Mouse (Mus musculus) kidney, embryonic 14.5 days (tissue): Measurements from ENCODE around the gene Enox1. TPM values are rescaled to one million over a fixed set of nuclear protein-coding genes. Genes with fewer than 3 reads are reported as not detected.

Source experiments
- ATAC-seq: fragments of 200-750 bp; cut with Nextera tagmentation; 2 replicates; pipeline ENCODE4 v1.8.0; 2017; ENCODE audit warnings: moderate number of reproducible peaks, mild to moderate bottlenecking, moderate TSS enrichment, moderate library complexity; ENCODE audit not compliant: low FRiP score, low TSS enrichment
- H3K27ac ChIP-seq: fragments of 300-500 bp; sonication (generic); 2 replicates; pipeline ENCODE4 v1.5.1; 2014; ENCODE audit warnings: low read depth, mild to moderate bottlenecking, low read length, moderate library complexity, mixed read lengths
- H3K27me3 ChIP-seq: fragments of 300-500 bp; sonication (generic); 2 replicates; pipeline ENCODE4 v1.6.1; 2014; ENCODE audit warnings: mild to moderate bottlenecking, low read length; ENCODE audit not compliant: control insufficient read depth, insufficient read depth
- H3K36me3 ChIP-seq: fragments of 300-500 bp; sonication (generic); 2 replicates; pipeline ENCODE4 v1.6.1; 2014; ENCODE audit warnings: low read length, mixed read lengths; ENCODE audit not compliant: control insufficient read depth, insufficient read depth
- H3K4me1 ChIP-seq: fragments of 300-500 bp; sonication (generic); 2 replicates; pipeline ENCODE4 v1.6.1; 2014; ENCODE audit warnings: low read length, mixed read lengths; ENCODE audit not compliant: control insufficient read depth, insufficient read depth
- H3K4me2 ChIP-seq: fragments of 300-500 bp; sonication (generic); replicated peaks from 2 replicates; pipeline ENCODE4 v1.6.1; 2014; ENCODE audit warnings: low read depth, mild to moderate bottlenecking, low read length
- H3K4me3 ChIP-seq: fragments of 300-500 bp; sonication (generic); 2 replicates; pipeline ENCODE4 v1.5.1; 2014; ENCODE audit warnings: mild to moderate bottlenecking, low read length
- H3K9ac ChIP-seq: fragments of 300-500 bp; sonication (generic); 2 replicates; pipeline ENCODE4 v1.6.1; 2014; ENCODE audit warnings: low read depth, mild to moderate bottlenecking, low read length, moderate library complexity
- H3K9me3 ChIP-seq: fragments of 300-500 bp; sonication (generic); 2 replicates; pipeline ENCODE4 v1.6.1; 2016; ENCODE audit warnings: low read length; ENCODE audit not compliant: control insufficient read depth
- WGBS: fragments of 180-500 bp; shearing (Covaris S2); extraction: QIAGEN DNeasy Blood & Tissue Kit; methylation state at CpG from one replicate; pipeline ENCODE4 v1.1.7; 2014; 5-methylcytosine and 5-hydroxymethylcytosine counted together
- polyA plus RNA-seq: library from polyadenylated mRNA; unstranded; fragments of >200 nt; fragmentation: Nextera tagmentation; extraction: Ambion mirVana; gene quantifications from 2 replicates; pipeline ENCODE4 v1.2.1, GENCODE M21; 2014

Gene Enox1
- polyA plus RNA-seq, 1 experiment from 2014 or later = 7.0 TPM

DNA sequence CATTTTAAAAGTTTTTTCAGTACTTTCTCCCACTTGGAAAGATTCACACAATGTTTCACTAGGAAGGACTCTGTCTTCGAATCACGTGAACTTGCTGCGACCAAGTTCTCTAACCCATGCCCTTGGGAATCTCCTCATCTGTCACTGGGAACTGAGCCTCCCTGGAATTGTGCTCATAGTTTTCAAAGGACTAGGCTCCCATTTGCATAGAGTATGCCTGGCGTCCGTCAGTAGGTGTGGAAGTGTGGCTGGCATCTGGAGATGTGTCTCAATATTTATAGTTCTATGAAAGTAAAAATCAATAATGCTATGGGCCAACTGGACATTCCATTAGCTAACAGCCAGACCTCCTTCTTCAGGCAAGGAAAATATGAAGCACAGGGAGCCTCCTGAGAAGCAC lies 429.5 kb downstream of the Enox1 start:
- ATAC-seq = no peak
- no peak overlapping the region for H3K9ac ChIP-seq

DNA sequence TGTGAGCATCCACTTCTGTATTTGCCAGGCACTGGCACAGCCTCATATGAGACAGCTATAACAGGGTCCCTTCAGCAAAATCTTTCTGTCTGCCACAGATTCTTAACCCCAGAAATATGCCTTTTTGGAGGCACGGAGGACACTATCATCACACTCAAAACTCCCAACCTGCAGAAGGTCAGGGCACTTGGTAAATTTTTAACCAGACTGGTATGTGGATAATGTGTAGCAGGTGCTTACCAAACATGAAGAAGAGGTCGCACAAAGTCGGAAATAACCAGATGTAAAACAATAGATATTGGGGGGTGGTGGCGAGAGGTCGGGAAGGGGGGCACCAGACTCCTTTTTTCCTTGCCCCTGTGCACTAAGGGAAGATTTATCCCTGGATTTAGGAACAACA lies 430.6 kb downstream of the Enox1 start:
- no peak for ATAC-seq
- H3K4me2 ChIP-seq = no peak overlapping the region
- WGBS = 70% methylated on average over 5 of the region's 5 CpGs
- H3K27ac ChIP-seq = no peak overlapping the region
- no peaks in the 10 kb centered on the region for H3K4me1 ChIP-seq
- H3K4me3 ChIP-seq = no peak overlapping the region
- no peaks in the 10 kb centered on the region for H3K27me3 ChIP-seq
- no peaks in the 10 kb centered on the region for H3K9me3 ChIP-seq
- H3K9ac ChIP-seq = no peak overlapping the region
- H3K36me3 ChIP-seq = no peaks in the 10 kb centered on the region

More for the DNA sequence above, 429.5 kb downstream of the Enox1 start:
- H3K9me3 ChIP-seq = no peaks in the 10 kb centered on the region
- H3K27ac ChIP-seq = no peak overlapping the region
- H3K4me3 ChIP-seq = no peak overlapping the region
- H3K27me3 ChIP-seq = no peaks in the 10 kb centered on the region
- H3K4me1 ChIP-seq = no peaks in the 10 kb centered on the region
- 70% methylated on average over 5 of the region's 5 CpGs for WGBS
- no peaks in the 10 kb centered on the region for H3K36me3 ChIP-seq
- no peak overlapping the region for H3K4me2 ChIP-seq

DNA sequence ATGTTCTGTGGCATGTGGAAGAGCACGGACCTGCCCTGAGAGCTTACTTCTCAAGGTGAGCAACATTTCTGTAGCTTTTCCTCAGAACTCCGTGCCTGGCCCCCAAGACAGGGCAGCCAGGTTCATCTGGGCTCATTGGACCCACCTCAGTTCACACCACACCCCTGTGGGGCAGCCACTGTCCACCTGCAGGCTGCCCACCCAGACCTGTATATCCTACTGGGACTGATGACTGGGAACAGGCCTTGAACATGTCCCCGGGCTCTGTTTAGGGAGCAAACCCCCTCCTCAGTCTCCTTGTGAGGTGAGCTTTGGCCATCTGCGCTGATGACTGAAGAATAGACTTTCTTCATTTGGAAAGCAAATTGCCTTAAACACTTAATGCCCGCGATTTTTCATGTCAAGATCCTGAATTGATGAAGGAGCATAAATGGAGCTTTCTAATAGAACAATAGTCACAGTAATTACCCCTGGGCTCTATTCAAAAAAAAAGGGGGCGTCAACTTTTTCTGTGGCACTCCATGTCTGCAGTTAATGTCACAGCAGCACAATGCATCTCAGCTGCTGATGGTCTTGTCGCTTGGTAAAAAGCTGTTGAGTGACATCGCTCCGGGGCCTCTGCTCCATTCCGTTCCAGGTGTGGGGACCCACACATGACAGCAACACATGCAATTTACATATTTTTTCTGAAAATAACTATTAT lies 436.7 kb downstream of the Enox1 start:
- Histone ChIP-seq H3K36me3 (no peaks in the 10 kb centered on the region), H3K4me2 (no peak overlapping the region), H3K27me3 (no peaks in the 10 kb centered on the region), H3K9ac (no peak overlapping the region), H3K4me1 (no peaks in the 10 kb centered on the region), H3K9me3 (0 out of 2 replicates have a peak, but pooled peaks cover 3% of the 10 kb centered on the region), H3K4me3 (no peak overlapping the region), H3K27ac (no peak overlapping the region)
- 93% methylated on average over 11 of the region's 11 CpGs for whole genome bisulfite sequencing
- ATAC-seq = no peak

DNA sequence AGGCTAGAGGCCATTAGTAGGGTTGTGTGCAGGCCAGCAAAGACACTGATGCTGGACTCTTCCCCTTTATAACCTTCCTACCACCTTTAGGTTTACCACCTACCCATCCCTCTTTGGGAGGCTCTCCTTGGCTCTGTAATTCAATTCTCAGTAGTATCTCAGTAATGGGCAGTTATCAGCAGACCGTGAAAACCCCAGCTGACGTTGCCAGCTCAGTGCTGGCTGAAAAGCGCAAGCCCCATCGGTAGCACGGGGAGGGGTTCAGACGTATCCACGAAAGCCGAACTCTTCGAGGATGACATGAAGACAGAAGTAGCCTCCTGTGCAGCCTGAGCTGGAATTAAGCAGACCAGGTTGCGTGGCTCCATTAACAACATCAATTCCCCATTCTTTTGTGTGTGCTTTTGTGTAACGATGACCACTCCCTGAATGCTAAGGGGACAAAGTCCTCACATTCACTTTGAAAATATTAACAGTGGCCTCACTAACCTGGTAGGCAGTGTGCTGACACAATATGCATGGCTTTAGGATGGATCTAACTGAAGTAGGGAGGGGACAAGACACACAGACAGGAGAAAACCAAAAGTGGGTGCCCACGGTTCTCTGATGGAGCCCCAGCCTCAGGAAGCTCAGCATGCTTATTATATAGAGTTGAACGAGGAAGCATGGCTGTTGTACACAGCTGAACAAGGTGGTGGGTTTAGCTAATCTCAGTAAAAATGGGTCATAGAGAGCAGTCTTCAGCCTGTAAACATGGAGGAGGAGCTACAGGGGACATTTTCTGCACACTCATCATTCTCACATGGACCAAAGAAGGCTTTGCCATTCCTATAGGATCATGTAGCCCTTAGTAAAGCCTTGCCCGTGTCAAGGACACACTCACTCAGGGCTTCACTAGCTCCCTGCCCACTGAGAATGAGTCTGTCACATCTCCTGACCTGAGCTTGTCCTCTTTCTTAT lies 439.9 kb downstream of the Enox1 start:
- Histone ChIP-seq H3K4me2 (no peak overlapping the region), H3K27ac (no peak overlapping the region), H3K4me3 (no peak overlapping the region), H3K27me3 (no peaks in the 10 kb centered on the region), H3K4me1 (no peaks in the 10 kb centered on the region), H3K9ac (no peak overlapping the region), H3K36me3 (no peaks in the 10 kb centered on the region), H3K9me3 (0 out of 2 replicates have a peak, but pooled peaks cover 3% of the 10 kb centered on the region)
- ATAC-seq = no peak
- WGBS = 72% methylated on average over 14 of the region's 14 CpGs

DNA sequence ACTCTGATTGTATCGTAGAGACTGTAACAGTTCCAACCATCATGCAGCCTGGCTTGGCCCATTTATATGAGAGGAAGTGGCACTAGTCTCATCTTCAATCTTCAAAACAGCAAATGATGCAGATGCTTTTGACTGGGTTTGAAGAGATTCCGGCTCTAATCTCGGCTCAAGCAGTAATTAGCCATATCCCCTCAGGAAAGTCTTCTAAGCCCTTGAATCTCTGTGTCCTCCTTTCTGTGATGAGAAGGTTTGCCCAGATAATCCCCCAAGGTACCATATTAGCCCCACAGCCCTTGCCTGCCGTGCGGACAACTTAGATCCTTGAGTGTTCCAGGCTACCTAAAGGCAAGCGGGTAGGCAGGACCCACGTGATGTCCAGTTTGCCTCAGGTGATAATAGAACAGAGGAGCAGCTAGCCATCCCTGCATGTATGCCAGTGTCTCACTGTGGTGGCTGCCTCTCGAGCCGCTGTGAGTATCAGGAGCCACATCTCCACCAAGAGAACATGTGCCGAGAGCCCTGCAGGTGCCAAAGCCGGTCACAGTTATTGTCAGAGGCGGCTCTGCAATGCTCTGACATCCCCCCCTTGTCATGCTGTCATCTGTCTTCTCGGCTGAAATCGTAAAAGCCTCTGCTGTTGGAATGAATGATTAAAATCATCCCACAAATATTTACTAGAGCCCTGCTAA lies 442.6 kb downstream of the Enox1 start:
- ATAC-seq = no peak
- H3K27ac ChIP-seq = no peak overlapping the region
- no peaks in the 10 kb centered on the region for H3K36me3 ChIP-seq
- H3K9ac ChIP-seq = no peak overlapping the region
- H3K4me1 ChIP-seq = no peaks in the 10 kb centered on the region
- 0 out of 2 replicates have a peak, but pooled peaks cover 3% of the 10 kb centered on the region for H3K9me3 ChIP-seq
- H3K27me3 ChIP-seq = no peaks in the 10 kb centered on the region
- WGBS = 59% methylated on average over 14 of the region's 14 CpGs
- no peak overlapping the region for H3K4me3 ChIP-seq
- no peak overlapping the region for H3K4me2 ChIP-seq

DNA sequence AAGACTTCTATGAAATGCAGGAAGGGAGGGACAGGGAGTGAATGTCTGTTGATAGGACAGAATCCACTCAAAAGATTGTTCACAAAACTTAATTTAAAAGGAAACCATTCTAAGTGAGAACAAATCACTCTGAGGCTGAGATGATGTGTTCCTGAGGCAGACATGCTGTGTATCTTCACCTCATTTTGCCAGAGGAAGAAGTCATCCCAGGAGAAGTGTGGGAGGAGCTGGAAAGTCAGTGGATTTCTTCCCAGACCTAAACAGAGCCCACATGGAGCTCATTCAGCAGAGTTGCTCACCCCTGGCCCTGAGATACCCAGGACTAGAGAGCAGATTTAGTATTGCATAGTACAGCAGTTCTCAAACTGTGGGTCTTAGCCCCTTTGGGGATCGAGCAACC lies 444.2 kb downstream of the Enox1 start:
- WGBS = 97% methylated on average over 1 of the region's 1 CpGs

DNA sequence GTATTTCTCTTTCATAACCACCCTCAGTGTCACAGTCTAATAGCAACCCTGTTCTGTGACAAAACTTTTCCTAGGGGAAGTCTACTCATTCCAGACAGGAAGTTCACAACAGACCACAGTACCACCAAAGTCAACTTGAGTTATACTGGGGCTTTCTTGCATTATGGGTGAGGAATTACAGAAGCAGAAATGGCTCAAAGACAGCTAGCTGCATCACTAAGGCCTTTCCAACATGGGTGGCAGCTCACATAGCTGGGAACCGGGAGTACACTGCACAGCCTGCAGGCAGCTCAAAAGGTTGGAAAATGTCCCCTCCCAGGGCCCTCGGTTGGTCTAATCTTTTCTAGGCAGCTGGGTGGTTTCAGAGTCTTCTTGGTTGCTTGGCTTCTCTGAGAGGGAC lies 444.9 kb downstream of the Enox1 start:
- Histone ChIP-seq H3K36me3 (no peaks in the 10 kb centered on the region), H3K27ac (no peak overlapping the region), H3K27me3 (no peaks in the 10 kb centered on the region), H3K4me1 (no peaks in the 10 kb centered on the region), H3K4me2 (no peak overlapping the region), H3K4me3 (no peak overlapping the region), H3K9me3 (0 out of 2 replicates have a peak, but pooled peaks cover 3% of the 10 kb centered on the region), H3K9ac (no peak overlapping the region)
- ATAC-seq = no peak
- WGBS = 88% methylated on average over 2 of the region's 2 CpGs

More for the DNA sequence above, 444.2 kb downstream of the Enox1 start:
- no peak overlapping the region for H3K9ac ChIP-seq
- H3K4me3 ChIP-seq = no peak overlapping the region
- H3K4me1 ChIP-seq = no peaks in the 10 kb centered on the region
- H3K4me2 ChIP-seq = no peak overlapping the region
- no peaks in the 10 kb centered on the region for H3K27me3 ChIP-seq
- no peaks in the 10 kb centered on the region for H3K36me3 ChIP-seq
- H3K27ac ChIP-seq = no peak overlapping the region
- H3K9me3 ChIP-seq = 0 out of 2 replicates have a peak, but pooled peaks cover 3% of the 10 kb centered on the region
- no peak for ATAC-seq

DNA sequence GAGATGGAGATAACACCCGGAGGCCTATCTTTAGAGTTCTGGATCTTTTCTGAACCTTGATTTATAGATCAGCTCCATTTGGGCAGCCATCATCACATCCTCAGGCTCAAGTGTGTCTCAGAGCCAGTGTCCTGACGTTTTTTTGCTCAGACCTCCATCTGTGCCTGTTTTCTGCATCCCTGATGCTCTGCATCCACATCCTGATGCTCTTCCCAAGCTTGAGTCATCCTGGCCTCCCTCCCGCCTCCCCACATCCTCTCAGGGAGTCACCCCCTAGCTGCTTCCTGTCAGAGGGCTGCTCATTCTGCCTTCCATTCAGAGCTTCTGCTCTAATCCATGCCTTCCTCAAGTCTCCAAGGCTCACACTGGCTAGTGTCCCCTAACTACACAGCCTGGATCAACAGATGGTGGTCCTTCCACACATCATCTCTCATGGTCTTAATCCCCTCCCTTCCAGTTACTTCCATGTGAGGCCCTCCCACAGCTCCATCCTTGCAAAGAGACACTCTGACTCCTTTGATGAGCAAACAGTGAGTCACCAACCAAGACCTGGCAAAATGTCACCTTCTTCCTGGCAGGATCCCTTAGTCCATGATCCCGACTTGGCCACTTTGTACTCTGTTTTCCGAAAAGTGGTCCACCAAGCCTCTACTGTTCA lies 451.7 kb downstream of the Enox1 start:
- Histone ChIP-seq H3K4me2 (no peak overlapping the region), H3K36me3 (no peaks in the 10 kb centered on the region), H3K27ac (no peak overlapping the region), H3K9ac (no peak overlapping the region), H3K4me3 (no peak overlapping the region), H3K9me3 (no peaks in the 10 kb centered on the region), H3K4me1 (no peaks in the 10 kb centered on the region), H3K27me3 (no peaks in the 10 kb centered on the region)
- ATAC-seq = no peak
- WGBS = 72% methylated on average over 5 of the region's 5 CpGs
